Mouse (Mus musculus) limb, embryonic 11.5 days (tissue): ENCODE data around the gene Osbpl7. TPM values are rescaled to one million over a fixed set of nuclear protein-coding genes. Genes with fewer than 3 reads are reported as not detected.

Source experiments
- ATAC-seq: fragments of 200-750 bp; cut with Nextera tagmentation; 2 replicates; pipeline ENCODE4 v1.8.0; 2017; ENCODE audit warnings: low read depth; ENCODE audit not compliant: insufficient number of reproducible peaks, low FRiP score, low TSS enrichment
- DNase-seq: peaks from one replicate; pipeline ENCODE4 v3.0.0-alpha.2; 2015; ENCODE audit warnings: low spot score
- H3K27ac ChIP-seq: fragments of 300-500 bp; sonication (generic); replicated peaks from 2 replicates; pipeline ENCODE4 v1.5.1; 2014; ENCODE audit warnings: low read depth, mild to moderate bottlenecking, low read length
- H3K27me3 ChIP-seq: fragments of 300-500 bp; sonication (generic); 2 replicates; pipeline ENCODE4 v1.6.1; 2014; ENCODE audit warnings: mild to moderate bottlenecking, low read length, mixed read lengths; ENCODE audit not compliant: control insufficient read depth, insufficient read depth
- H3K36me3 ChIP-seq: fragments of 300-500 bp; sonication (generic); 2 replicates; pipeline ENCODE4 v1.6.1; 2014; ENCODE audit warnings: mild to moderate bottlenecking, low read length, moderate library complexity, mixed read lengths; ENCODE audit not compliant: control insufficient read depth, insufficient read depth
- H3K4me1 ChIP-seq: fragments of 300-500 bp; sonication (generic); 2 replicates; pipeline ENCODE4 v1.6.1; 2014; ENCODE audit warnings: low read length, mixed read lengths; ENCODE audit not compliant: control insufficient read depth, insufficient read depth
- H3K4me2 ChIP-seq: fragments of 300-500 bp; sonication (generic); 2 replicates; pipeline ENCODE4 v1.6.1; 2014; ENCODE audit warnings: low read depth, mild to moderate bottlenecking, moderate library complexity; ENCODE audit not compliant: severe bottlenecking
- H3K4me3 ChIP-seq: fragments of 300-500 bp; sonication (generic); 2 replicates; pipeline ENCODE4 v1.5.1; 2014; ENCODE audit warnings: low read depth, low read length
- H3K9ac ChIP-seq: fragments of 300-500 bp; sonication (generic); 2 replicates; pipeline ENCODE4 v1.6.1; 2014; ENCODE audit warnings: mild to moderate bottlenecking, low read length
- H3K9me3 ChIP-seq: fragments of 300-500 bp; sonication (generic); 2 replicates; pipeline ENCODE4 v1.6.1; 2016; ENCODE audit warnings: low read length; ENCODE audit not compliant: control insufficient read depth
- WGBS: fragments of 180-500 bp; shearing (Covaris S2); extraction: QIAGEN DNeasy Blood & Tissue Kit; methylation state at CpG from one replicate; pipeline ENCODE4 v1.1.7; 2014; 5-methylcytosine and 5-hydroxymethylcytosine counted together
- polyA plus RNA-seq: library from polyadenylated mRNA; unstranded; fragments of >200 nt; fragmentation: Nextera tagmentation; extraction: Ambion mirVana; gene quantifications from 2 replicates; pipeline ENCODE4 v1.2.1, GENCODE M21; 2014

The Osbpl7 gene
- polyA plus RNA-seq, 1 experiment from 2014 or later: 5.8 TPM

DNA sequence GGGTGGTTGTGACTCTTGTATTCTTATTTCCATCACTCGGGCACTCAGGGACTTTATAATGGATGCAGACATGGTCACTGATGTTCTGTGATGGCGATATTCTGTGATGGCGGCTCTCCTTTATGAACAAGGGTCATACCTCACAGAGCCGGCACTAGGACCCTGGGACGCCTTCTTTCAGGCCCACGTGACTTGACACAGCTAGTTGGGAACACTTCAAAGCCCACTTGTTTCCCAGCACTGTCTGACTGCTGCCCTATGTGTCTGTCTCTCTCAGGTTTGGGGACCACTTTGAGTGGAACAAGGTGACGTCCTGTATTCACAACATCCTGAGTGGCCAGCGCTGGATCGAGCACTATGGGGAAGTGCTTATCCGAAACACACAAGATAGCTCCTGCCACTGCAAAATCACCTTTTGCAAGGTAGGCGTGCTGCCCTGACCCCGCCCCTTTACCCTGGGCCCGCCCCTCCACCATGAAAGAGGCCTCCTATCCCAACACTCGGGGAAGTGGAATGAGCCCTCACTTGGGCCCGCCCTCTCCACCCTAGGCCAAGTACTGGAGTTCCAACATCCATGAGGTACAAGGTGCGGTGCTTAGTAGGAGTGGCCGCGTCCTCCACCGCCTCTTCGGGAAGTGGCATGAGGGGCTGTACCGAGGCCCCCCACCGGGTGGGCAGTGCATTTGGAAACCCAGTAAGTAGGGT lies 16.4 kb downstream of the Osbpl7 start:
- Histone ChIP-seq H3K4me1 (no peaks in the 10 kb centered on the region), H3K9me3 (no peaks in the 10 kb centered on the region), H3K27ac (no peak overlapping the region), H3K36me3 (no peaks in the 10 kb centered on the region; the same call in 1 of the 2 replicates), H3K4me3 (no peak overlapping the region), H3K9ac (no peak overlapping the region), H3K27me3 (no peaks in the 10 kb centered on the region), H3K4me2 (no peak overlapping the region)
- ATAC-seq: no peak
- 40% methylated on average over 22 of the region's 22 CpGs for WGBS
- peak; percentile 35 for DNase-seq

DNA sequence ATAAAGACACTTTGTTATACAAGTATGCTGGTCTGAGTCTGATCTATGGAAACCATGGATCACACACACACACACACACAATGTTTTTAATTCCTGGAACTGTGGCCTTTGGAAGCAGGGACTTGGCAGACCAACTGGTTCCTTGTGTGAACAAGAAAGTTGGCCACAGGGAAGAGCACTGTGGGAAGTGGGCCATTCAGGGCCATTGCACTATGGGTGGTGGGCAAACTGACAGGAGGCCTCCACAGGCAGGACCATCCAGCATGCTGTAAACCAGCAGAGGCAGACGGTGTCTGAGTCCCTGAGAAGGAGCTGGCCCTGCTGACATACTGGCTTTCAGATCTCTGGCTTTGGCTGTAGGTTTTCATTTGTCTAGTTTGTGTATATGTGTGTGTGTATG lies 18.9 kb downstream of the Osbpl7 start:
- H3K9ac ChIP-seq: no peak overlapping the region
- DNase-seq: no peak
- no peak for ATAC-seq
- no peak overlapping the region for H3K4me2 ChIP-seq
- H3K4me1 ChIP-seq: no peaks in the 10 kb centered on the region
- no peak overlapping the region for H3K4me3 ChIP-seq
- no peak overlapping the region for H3K27ac ChIP-seq
- WGBS: 47% methylated on average over 1 of the region's 1 CpGs
- no peaks in the 10 kb centered on the region for H3K27me3 ChIP-seq
- no peaks in the 10 kb centered on the region for H3K9me3 ChIP-seq
- no peaks in the 10 kb centered on the region for H3K36me3 ChIP-seq

DNA sequence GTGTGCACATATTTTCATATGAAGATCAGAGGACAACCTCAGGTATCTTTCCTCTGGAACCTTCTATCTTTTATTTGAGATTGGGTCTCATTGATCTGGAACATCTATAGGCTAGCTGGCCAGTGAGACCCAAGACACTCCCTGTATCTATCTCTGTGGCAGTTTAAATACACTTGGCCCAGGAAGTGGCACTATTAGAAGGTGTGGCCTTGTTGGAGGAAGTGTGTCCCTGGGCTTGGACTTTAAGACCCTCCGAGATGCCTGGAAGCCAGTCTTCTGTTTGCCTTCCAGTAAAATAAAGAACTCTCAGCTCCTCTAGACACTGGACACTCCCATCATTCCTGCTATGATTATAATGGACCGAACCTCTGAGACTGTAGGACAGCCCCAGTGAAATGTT lies 19.3 kb downstream of the Osbpl7 start:
- DNase-seq (no peak), ATAC-seq (no peak)
- no peaks in the 10 kb centered on the region for H3K36me3 ChIP-seq
- WGBS: 85% methylated on average over 2 of the region's 2 CpGs
- no peaks in the 10 kb centered on the region for H3K4me1 ChIP-seq
- H3K4me3 ChIP-seq: no peak overlapping the region
- no peaks in the 10 kb centered on the region for H3K9me3 ChIP-seq
- H3K4me2 ChIP-seq: no peak overlapping the region
- no peak overlapping the region for H3K9ac ChIP-seq
- no peak overlapping the region for H3K27ac ChIP-seq
- no peaks in the 10 kb centered on the region for H3K27me3 ChIP-seq

DNA sequence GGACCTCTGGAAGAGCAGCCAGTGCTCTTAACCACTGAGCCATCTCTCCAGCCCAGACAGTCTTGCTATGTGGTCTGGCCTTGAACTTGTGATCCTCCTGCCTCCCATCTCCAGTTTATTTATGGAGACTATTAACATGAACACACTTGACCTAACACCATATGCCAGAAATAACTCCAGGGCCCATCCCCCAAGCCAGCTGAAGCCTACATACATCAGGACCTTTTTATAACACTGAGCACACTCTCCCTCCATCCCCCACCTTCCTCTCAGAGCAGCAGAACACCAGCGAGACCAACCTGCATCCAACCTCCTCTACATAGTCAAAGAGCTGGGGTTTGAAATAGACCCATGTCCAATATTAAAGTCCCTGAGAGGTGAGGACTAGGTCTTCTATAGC lies 20.7 kb downstream of the Osbpl7 start:
- H3K4me2 ChIP-seq: no peak overlapping the region
- ATAC-seq (no peak), DNase-seq (no peak)
- no peak overlapping the region for H3K27ac ChIP-seq
- H3K27me3 ChIP-seq: no peaks in the 10 kb centered on the region
- H3K4me1 ChIP-seq: no peaks in the 10 kb centered on the region
- H3K9ac ChIP-seq: no peak overlapping the region
- H3K4me3 ChIP-seq: no peak overlapping the region
- no peaks in the 10 kb centered on the region for H3K9me3 ChIP-seq
- 52% methylated on average over 1 of the region's 1 CpGs for WGBS
- no peaks in the 10 kb centered on the region for H3K36me3 ChIP-seq

DNA sequence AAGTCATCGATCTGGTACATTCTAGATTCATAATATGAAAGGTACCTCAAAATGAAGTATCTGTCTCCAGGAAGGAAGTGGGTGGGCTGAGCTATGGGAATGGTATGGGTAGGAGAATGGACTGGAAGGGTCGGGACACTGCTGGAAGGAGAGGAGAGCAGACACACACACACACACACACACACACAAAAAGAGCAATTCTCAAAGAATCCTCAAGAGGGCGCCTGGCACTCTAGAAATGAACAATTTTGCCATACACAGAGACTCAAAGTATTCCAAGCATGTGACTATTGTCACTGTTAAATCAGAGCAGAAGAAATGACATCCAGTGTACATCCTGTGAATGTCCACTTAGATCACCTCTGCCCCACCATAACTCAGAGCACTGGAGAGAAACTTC lies 22.1 kb downstream of the Osbpl7 start:
- DNase-seq (peak; percentile 73), ATAC-seq (no peak)
- H3K9ac ChIP-seq: no peak overlapping the region
- H3K27ac ChIP-seq: no peak overlapping the region
- no peaks in the 10 kb centered on the region for H3K36me3 ChIP-seq
- H3K4me3 ChIP-seq: no peak overlapping the region
- WGBS: 33% methylated on average over 3 of the region's 3 CpGs
- no peaks in the 10 kb centered on the region for H3K4me1 ChIP-seq
- H3K9me3 ChIP-seq: no peaks in the 10 kb centered on the region
- no peak overlapping the region for H3K4me2 ChIP-seq
- H3K27me3 ChIP-seq: no peaks in the 10 kb centered on the region

DNA sequence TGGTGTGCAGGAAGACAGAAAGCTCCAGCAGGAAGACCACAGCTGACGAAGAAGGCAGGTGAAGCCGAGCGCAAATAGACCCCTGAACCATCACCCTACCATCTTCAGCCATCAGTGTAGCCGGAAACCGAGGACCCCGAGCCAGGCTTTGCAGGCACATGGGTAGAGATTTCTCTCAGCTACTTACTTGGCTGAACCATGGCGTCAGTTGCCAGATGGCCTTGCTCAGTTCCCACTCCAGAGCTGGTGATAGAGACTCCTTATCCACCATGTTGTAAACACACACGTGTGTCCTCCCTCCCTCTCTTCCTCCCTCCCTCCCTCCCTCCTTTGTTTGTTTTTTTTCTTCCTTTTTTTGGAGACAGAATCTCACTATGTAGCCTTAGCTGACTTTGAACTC lies 23.8 kb downstream of the Osbpl7 start:
- Histone ChIP-seq H3K9me3 (no peaks in the 10 kb centered on the region), H3K4me1 (no peaks in the 10 kb centered on the region), H3K4me2 (no peak overlapping the region), H3K27me3 (no peaks in the 10 kb centered on the region), H3K4me3 (no peak overlapping the region), H3K27ac (no peak overlapping the region), H3K36me3 (no peaks in the 10 kb centered on the region), H3K9ac (no peak overlapping the region)
- WGBS: 73% methylated on average over 8 of the region's 8 CpGs
- DNase-seq: no peak
- no peak for ATAC-seq

DNA sequence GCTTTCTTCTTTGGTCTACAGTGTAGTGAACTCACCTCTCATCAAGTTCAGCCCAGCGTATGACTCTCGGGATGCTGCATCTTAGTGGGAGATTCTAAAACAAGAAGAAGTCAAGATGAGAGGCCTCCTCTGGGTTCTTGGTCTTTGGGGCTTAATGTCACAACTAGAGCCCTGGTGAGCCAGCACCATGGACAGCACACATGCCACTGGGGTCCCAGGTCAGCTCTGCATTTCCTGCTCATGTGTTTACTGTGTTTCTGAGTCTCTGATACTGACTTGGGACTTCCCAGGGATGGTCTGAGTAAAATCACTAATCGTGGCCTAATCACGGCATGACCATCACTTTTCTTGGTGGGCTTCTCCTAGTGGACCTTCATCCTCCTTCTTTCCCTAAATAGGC lies 28.3 kb downstream of the Osbpl7 start:
- Histone ChIP-seq H3K27me3 (no peaks in the 10 kb centered on the region), H3K4me2 (no peak overlapping the region), H3K4me3 (no peak overlapping the region), H3K27ac (no peak overlapping the region), H3K4me1 (peaks cover 1% of the 10 kb centered on the region), H3K36me3 (no peaks in the 10 kb centered on the region), H3K9me3 (no peaks in the 10 kb centered on the region), H3K9ac (no peak overlapping the region)
- WGBS: 48% methylated on average over 4 of the region's 4 CpGs
- no peak for ATAC-seq
- peak; percentile 80 for DNase-seq

DNA sequence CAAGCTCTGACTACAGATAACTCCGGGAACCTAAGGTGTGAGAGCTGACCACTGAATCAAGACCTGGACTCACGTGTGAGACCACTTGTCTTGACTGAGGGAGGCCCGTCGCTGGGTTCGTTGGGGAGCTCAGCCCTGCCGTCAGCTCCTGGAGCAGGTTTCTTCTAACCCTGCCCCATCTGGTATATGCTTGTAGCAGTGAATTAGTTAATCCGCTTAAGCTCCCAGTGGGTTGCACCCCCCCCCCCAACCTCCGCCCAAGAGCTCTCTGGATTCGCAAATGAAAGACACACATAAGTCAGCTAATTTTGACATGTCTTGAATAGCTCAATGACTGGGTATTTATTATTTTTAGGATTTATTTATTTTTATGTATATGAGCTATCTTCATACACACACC lies 29.9 kb downstream of the Osbpl7 start:
- no peaks in the 10 kb centered on the region for H3K27me3 ChIP-seq

DNA sequence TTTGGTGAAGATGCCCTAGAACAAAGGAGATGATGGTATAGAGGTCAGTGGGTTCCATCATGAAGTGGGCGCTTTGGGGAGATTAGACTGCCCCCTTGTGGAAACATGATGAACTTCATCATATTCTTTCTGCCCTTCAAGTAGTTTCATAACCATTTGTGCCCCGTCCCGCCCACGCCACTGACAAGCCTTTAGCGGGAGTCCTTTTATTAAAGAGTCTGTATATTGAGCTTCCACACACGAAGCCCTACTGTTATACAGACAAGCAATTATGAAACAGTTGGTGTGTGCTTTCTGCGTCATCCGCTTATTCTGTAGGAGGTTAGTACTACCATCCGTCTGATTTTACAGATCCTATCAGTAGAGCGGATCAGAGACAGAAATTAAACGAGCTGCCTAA lies 32.5 kb downstream of the Osbpl7 start:
- H3K4me2 ChIP-seq: no peak overlapping the region
- H3K4me1 ChIP-seq: peaks cover 6% of the 10 kb centered on the region
- no peak overlapping the region for H3K27ac ChIP-seq
- H3K27me3 ChIP-seq: no peaks in the 10 kb centered on the region
- 45% methylated on average over 11 of the region's 11 CpGs for WGBS
- peak; percentile 36 for DNase-seq
- H3K9ac ChIP-seq: no peak overlapping the region
- no peak for ATAC-seq
- no peaks in the 10 kb centered on the region for H3K36me3 ChIP-seq
- no peaks in the 10 kb centered on the region for H3K9me3 ChIP-seq
- H3K4me3 ChIP-seq: no peak overlapping the region

More for the DNA sequence above, 29.9 kb downstream of the Osbpl7 start:
- H3K4me3 ChIP-seq: no peak overlapping the region
- no peak for DNase-seq
- H3K9ac ChIP-seq: no peak overlapping the region
- H3K9me3 ChIP-seq: no peaks in the 10 kb centered on the region
- no peak overlapping the region for H3K27ac ChIP-seq
- ATAC-seq: no peak
- peaks cover 6% of the 10 kb centered on the region for H3K4me1 ChIP-seq
- H3K4me2 ChIP-seq: no peak overlapping the region
- 38% methylated on average over 9 of the region's 9 CpGs for WGBS
- no peaks in the 10 kb centered on the region for H3K36me3 ChIP-seq
